Mouse (Mus musculus) heart, adult 8-10 months (tissue): ENCODE data around the gene 2310057M21Rik. TPM values are rescaled to one million over a fixed set of nuclear protein-coding genes. Genes with fewer than 3 reads are reported as not detected.
A peak's percentile ranks its signal among the peaks of the same experiment; 100 is the strongest.
"Not testable (repeated sequence)": the region's sequence is repeated elsewhere in the genome, so short reads cannot be mapped to it uniquely, and the experiment has no call there.

ENCODE experiments used
- DNase-seq: peaks from one replicate; pipeline ENCODE4 v3.0.0; 2022; ENCODE audit warnings: low spot score
- total RNA-seq, 4 experiments: library from RNA; stranded (reverse); gene quantifications; 2 replicates each; pipeline ENCODE4 v1.2.4; 2022

The 2310057M21Rik gene
- 10 to 100 TPM; 11.8 to 19.8 (median 12.8) TPM for total RNA-seq

DNA sequence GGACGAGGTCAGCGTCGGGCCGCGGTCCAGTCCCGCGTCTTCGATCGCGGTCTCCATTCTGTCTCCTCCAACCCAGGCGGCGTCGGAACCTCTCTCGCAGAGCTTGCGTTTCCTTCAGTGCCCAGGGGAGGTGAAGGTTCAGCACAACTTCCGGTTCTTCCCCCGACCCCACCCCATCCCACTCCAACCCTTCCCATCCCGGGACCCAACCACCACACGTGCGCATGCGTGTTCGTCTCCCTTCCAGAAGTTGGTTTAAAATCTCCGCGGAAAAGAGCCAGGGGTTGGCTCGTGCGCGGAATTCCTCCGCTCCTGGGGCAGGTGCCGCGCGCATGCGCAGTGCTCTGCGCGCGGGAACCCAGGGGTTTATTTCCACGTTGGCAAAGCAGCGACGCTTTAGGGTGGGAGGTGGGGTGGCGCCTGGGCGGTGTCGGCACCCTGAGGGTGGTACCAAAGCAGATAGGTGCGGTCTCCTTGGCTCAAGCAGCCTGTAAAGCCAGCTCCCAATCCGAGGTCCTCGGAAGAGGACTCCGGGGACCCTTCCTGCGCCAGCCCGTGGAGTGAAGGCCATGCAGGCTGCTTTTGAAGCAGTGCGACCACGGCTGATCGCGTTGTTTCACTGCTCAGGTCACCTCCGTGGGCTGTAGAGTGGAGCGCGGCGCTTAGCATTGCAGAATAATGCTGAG, at the start of gene 2310057M21Rik:
2310057M21Rik (minus strand) TSS at position 145 of the 686 bp plus-strand sequence.
- peak; percentile 94 for DNase-seq

DNA sequence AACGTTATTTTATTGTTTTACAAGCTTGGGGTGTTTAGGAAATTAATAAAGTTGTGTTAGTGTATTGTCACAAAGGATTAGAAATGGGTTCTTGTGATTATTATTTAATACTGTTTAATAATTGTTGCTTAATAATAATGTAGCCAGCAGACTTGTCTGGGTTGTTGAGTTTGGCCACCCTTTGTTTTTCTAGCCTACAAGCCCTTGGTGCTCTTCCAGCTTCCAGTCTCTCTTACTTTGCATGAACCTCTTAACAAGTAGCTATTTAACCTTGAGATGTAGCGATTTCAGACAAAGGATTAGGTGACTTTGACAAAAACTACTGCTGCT, 49.3 kb upstream of the 2310057M21Rik start:
- no peak for DNase-seq

GRCm38 (mm10) chr7:131411221-131411940, 48.8 kb upstream of the 2310057M21Rik start:
- DNase-seq, result peak; percentile 35

- DNase-seq, result peak; percentile 100
Measured at GRCm38 (mm10) chr7:131410416-131411058, 48.0 kb upstream of the 2310057M21Rik start, which contains the start of the genes Ikzf5 and Acadsb. TSS of gene Ikzf5 (minus strand) at chr7:131410521. TSS of gene Acadsb (plus strand) at chr7:131410601.

DNA sequence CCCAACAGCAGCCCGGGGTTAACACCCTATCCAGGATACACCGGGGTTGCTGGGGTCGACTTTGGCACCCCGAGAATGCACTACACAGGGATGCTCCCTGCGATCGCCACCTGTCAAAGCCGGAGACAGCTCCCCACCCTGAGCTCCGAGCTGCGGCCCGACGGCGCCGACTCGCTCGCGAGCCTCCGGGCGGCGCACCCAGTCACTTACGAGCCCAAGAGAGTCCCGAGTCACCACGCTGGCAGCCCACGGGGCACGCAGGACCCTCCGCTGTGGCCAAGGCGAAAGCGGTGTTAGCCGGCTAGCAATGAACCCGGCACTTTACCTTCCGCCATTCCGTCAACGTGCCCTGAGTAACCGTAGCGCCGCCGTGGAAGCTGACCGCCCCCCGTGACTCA, 47.4 kb upstream of the 2310057M21Rik start:
- DNase-seq, result no peak

GRCm38 (mm10) chr7:131409321-131409987, 46.9 kb upstream of the 2310057M21Rik start:
- peak; percentile 19 for DNase-seq

DNA sequence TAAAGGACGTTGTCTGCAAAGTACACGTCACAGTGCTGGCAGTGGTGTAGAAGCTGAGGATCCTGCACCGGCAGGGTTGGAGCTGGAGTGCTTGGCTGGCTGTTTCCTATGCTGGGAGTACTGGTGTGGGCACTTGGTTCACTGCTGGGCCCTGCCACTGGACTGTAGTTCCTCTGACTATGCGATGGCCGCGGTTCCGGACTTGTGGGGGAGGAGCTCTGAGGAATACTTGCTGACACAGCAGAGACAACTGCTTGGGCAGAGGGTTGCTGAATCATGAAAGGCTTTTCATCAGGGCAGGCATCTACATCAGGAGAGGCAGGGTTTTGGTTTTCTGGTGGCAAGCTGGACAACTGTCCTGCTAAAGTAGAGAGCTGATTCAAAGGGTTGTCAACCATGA, 29.2 kb upstream of the 2310057M21Rik start:
- not testable (repeated sequence) for DNase-seq

DNA sequence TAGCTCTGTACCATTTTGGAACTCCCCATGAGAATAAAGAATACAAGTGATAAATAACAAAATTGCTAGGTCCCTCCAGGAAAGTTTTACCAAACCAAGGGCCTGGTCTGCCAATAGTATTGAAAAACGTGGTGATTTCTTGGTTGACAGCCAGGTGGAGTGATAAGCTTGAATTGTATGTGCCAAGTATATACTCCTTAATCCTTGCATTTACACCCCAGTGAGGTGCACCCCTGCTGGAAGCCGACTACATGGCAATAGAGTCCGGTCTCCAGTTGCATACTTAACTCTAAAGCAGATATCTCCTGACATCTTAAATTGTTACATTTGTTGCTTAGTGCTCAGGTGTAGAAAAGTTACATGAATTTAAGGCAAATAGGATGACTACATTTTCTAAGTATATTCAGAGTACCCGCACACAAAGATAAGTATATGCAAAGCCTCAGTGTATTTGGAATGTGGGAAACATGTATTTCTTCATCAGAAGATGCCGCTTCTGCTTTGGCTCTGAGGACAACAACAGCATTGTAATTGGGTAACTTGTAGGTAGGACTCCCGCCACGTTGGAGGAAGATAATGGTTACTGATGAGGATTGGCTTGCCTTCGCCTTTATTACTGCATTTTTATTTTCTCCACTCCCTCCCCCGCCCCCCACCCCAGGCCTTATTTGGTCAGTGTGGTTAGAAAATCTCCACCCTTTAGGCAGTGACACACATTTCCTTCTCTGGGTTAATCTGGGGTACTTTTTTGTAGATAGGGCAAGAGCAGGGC, 9.5 kb upstream of the 2310057M21Rik start:
- DNase-seq, result no peak

GRCm38 (mm10) chr7:131371470-131371860, 8.9 kb upstream of the 2310057M21Rik start:
- DNase-seq, result no peak

GRCm38 (mm10) chr7:131370648-131371469, 8.3 kb upstream of the 2310057M21Rik start, which contains the start of gene Pstk:
TSS of gene Pstk (plus strand) at chr7:131371141.
- DNase-seq, result peak; percentile 88

DNA sequence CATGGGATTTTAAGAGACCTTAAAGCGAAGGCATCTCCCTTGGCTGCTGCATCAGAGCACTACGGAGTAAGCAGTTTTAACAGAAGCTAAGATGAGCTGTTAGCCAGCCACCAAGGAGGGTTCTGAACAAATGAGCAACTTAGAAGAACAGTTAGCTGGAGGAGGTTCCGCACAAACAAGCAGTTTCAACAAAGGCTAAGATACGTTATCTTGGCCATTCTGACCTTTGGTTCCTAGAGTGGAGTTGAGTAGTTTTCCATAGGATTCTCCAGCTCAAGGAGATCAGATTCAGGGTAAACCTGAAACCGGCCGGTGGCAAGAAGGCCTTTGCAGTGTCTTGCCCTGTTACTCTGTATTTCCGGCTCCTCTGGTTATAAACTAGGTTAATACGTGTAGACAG, 1.6 kb upstream of the 2310057M21Rik start:
- no peak for DNase-seq

DNA sequence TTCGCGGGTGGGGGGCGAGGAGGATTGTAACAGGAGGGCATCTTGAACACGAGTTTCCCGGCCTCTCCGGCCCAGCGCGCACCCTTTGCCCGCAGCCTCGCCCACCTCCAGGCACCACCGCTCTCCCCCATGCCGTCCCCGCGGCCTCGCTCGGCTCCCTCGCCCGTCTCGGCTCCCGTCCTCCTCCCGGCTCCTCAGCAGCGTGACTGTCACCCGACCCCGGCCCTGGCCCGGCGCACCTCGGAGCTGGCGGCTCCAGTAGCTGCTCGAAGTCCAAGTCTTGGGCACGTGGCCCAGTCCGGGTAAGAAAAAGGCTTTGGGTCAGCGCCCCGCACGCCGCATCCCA, 317 bp downstream of the 2310057M21Rik start:
- no peak for DNase-seq

- no peak for DNase-seq
Measured at GRCm38 (mm10) chr7:131356105-131356504, 6.5 kb downstream of the 2310057M21Rik start.

GRCm38 (mm10) chr7:131345856-131346541, 16.6 kb downstream of the 2310057M21Rik start:
- no peak for DNase-seq

GRCm38 (mm10) chr7:131337502-131338068, 25.0 kb downstream of the 2310057M21Rik start:
- DNase-seq, result no peak

GRCm38 (mm10) chr7:131333564-131333963, 29.0 kb downstream of the 2310057M21Rik start, which contains the start of gene Fam24a:
TSS of gene Fam24a (plus strand) at chr7:131333864.
- DNase-seq, result no peak

GRCm38 (mm10) chr7:131331688-131332087, 30.9 kb downstream of the 2310057M21Rik start:
- DNase-seq, result no peak

- no peak for DNase-seq
Measured at GRCm38 (mm10) chr7:131329416-131329815, 33.1 kb downstream of the 2310057M21Rik start, which contains the start of gene Fam24b. TSS of gene Fam24b (minus strand) at chr7:131329516.

- DNase-seq, result no peak
Measured at GRCm38 (mm10) chr7:131327054-131327453, 35.5 kb downstream of the 2310057M21Rik start.
